Mouse (Mus musculus) ES-Bruce4 (cell line): Measurements from ENCODE around the gene Slc48a1. TPM values are rescaled to one million over a fixed set of nuclear protein-coding genes. Genes with fewer than 3 reads are reported as not detected.

Source experiments
- H3K27ac ChIP-seq: 2 replicates; pipeline ENCODE4 v1.5.1; 2012; ENCODE audit warnings: low read length, inconsistent platforms; ENCODE audit not compliant: insufficient read depth
- H3K27me3 ChIP-seq: 2 replicates; pipeline ENCODE4 v1.6.1; 2012; ENCODE audit warnings: mild to moderate bottlenecking, low read length, inconsistent platforms; ENCODE audit not compliant: control insufficient read depth, poor library complexity, insufficient read depth, severe bottlenecking
- H3K36me3 ChIP-seq: 2 replicates; pipeline ENCODE4 v1.6.1; 2012; ENCODE audit warnings: inconsistent platforms, mild to moderate bottlenecking, low read length, moderate library complexity; ENCODE audit not compliant: control insufficient read depth, poor library complexity, insufficient read depth, severe bottlenecking
- H3K4me1 ChIP-seq: one replicate; pipeline ENCODE4 v1.8.1; 2011; ENCODE audit warnings: low read length; ENCODE audit not compliant: control insufficient read depth, insufficient read depth
- H3K4me3 ChIP-seq: 2 replicates; pipeline ENCODE4 v1.5.1; 2011; ENCODE audit warnings: low read depth, mild to moderate bottlenecking, low read length
- H3K9ac ChIP-seq: 2 replicates; pipeline ENCODE4 v1.6.1; 2012; ENCODE audit warnings: low read depth, mild to moderate bottlenecking, inconsistent platforms; ENCODE audit not compliant: poor library complexity, severe bottlenecking
- H3K9me3 ChIP-seq: replicated peaks from 2 replicates; pipeline ENCODE4 v1.6.1; 2012; ENCODE audit warnings: mild to moderate bottlenecking, low read length, inconsistent platforms; ENCODE audit not compliant: control insufficient read depth, poor library complexity, insufficient read depth, severe bottlenecking
- CTCF ChIP-seq: IDR thresholded peaks from one replicate; pipeline ENCODE4 v1.8.1; 2011; ENCODE audit warnings: low read depth, low read length
- EP300 ChIP-seq: IDR thresholded peaks from 2 replicates; pipeline ENCODE4 v1.6.1; 2011; ENCODE audit warnings: low read depth, low read length; ENCODE audit not compliant: insufficient read depth
- POLR2A ChIP-seq: IDR thresholded peaks from one replicate; pipeline ENCODE4 v1.8.1; 2011; ENCODE audit warnings: low read length; ENCODE audit not compliant: insufficient read depth
- polyA plus RNA-seq: library from polyadenylated mRNA; stranded (reverse); fragments of >200 nt; gene quantifications from 2 replicates; pipeline ENCODE4 v1.2.4, GENCODE M21; 2011; ENCODE audit warnings: low read depth; ENCODE audit not compliant: missing spikeins, insufficient read depth, insufficient read length

The Slc48a1 gene
- polyA plus RNA-seq, 1 experiment = 17.2 TPM

DNA sequence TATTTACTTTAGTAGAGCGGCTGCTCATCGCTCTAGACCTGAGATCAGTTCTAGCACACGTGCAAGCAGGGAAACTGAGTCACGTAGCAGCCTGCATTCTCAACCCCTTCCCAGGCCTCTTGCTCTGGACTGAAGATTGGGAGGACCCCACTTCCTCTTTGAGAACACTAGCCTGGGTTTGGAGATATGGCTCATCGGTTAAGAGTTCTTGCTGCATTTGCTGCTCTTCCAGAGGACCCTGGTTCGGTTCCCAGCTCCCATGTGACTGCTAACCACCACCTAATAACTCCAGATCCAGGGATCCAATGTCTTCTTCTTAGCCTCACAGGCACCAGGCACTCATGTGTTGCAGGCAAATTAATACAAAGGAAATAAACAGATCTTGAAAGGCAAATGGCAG, 63.1 kb downstream of the Slc48a1 start:
- TF ChIP-seq CTCF (no peak), EP300 (no peak), POLR2A (no peak)
- Histone ChIP-seq H3K4me3 (no peak overlapping the region), H3K4me1 (peaks cover 1% of the 10 kb centered on the region), H3K27me3 (no peaks in the 10 kb centered on the region), H3K9ac (no peak overlapping the region), H3K27ac (no peak overlapping the region), H3K9me3 (no peaks in the 10 kb centered on the region), H3K36me3 (no peaks in the 10 kb centered on the region)

- Histone ChIP-seq H3K27me3 (no peaks in the 10 kb centered on the region), H3K4me1 (peaks cover 1% of the 10 kb centered on the region), H3K36me3 (no peaks in the 10 kb centered on the region), H3K4me3 (no peak overlapping the region), H3K27ac (no peak overlapping the region), H3K9me3 (no peaks in the 10 kb centered on the region), H3K9ac (no peak overlapping the region)
- TF ChIP-seq EP300 = no peak
- TF ChIP-seq CTCF = no peak
- TF ChIP-seq POLR2A = no peak
These were observed 63.7 kb downstream of the Slc48a1 start for GRCm38 (mm10) chr15:97842058-97842457.

Other genes starting within 250 kb of the Slc48a1 start
- 39.6 and 41.7 TPM in 2 replicates for gene Rpap3, start 72.7 kb upstream of the Slc48a1 start, polyA plus RNA-seq
- 0.82 and 1.2 TPM in 2 replicates for gene Endou, start 47.2 kb upstream of the Slc48a1 start, polyA plus RNA-seq
- 3.1 and 3.5 TPM in 2 replicates for gene Rapgef3, start 10.5 kb upstream of the Slc48a1 start, polyA plus RNA-seq
- gene Hdac7, start 66.0 kb downstream of the Slc48a1 start, polyA plus RNA-seq = 14.4 and 16.9 TPM in 2 replicates
- gene Vdr, start 132.1 kb downstream of the Slc48a1 start, polyA plus RNA-seq = 1.5 and 1.6 TPM in 2 replicates
- 48.5 and 49.2 TPM in 2 replicates for gene Tmem106c, start 185.7 kb downstream of the Slc48a1 start, polyA plus RNA-seq
- 12.9 and 13.1 TPM in 2 replicates for gene Col2a1, start 226.2 kb downstream of the Slc48a1 start, polyA plus RNA-seq